Mouse (Mus musculus) right cerebral cortex, postnatal 36 days (tissue): ENCODE data around the gene Lrrc31.
"Not testable (repeated sequence)": the region's sequence is repeated elsewhere in the genome, so short reads cannot be mapped to it uniquely, and the experiment has no call there.

Experiments used
- DNase-seq, 2 experiments: peaks; one replicate each; pipeline ENCODE4 v3.0.0; 2022; ENCODE audit warnings: low spot score in 2 of 2, mixed read lengths in 1 of 2

Lrrc31 gene

DNA sequence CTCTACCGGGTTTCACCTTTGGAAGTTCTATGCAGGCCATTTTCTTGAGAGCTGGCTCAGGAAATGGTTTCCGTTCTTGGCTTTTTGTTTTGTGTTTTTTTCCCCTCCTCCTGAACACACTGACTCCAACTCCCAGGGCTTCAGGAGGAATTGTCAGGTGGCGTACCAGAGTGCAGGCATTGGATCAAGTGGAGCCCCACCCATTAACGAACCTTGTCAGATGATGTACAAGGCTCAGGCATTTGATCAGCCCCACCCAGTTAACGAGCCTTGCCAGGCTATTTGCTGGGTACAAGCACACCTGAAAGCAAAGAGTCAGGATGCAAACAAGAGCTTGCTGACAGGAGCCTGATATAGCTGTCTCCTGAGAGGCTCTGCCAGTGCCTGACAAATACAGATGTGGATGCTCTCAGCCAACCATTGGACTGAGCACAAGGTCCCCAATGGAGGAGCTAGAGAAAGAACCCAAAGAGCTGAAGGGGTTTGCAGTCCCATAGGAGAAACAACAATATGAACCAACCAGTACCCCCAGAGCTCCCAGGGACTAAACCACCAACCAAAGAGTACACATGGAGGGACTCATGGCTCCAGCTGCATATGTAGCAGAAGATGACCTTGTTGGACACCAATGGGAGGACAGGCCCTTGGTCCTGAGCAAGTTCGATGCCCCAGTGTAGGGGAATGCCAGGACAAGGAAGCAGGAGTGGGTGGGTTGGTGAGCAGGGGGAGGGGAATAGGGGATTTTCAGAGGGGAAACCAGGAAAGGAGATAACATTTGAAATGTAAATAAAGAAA, at the start of gene Lrrc31:
Lrrc31 (minus strand) TSS at position 133 of the 795 bp plus-strand sequence.
- not testable (repeated sequence) for DNase-seq

DNA sequence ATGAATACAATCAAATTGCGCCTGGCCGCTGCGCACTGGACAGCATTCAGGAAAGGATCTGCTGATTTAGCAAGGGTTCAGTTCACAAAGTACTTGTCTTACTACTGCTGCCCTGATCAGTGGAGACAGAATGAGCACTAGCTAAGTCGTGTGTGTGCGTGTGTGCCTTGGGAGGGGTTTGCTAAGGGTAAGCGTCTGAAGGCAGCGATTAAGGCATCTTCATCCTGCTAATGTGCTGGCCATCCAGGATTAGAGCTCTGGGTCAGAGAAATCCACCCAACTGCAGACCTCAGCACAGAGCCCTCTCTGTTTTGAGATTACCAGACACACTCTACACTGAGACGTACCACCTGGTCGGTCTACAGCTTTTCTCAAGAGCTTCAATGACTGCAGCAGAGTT, 48.7 kb upstream of the Lrrc31 start:
- no peak for DNase-seq

GRCm38 (mm10) chr3:30746006-30746405, 46.4 kb upstream of the Lrrc31 start, which contains the start of gene Samd7:
Gene Samd7, plus strand, starts transcription at chr3:30746293.
- no peak for DNase-seq

- no peak for DNase-seq
Observed at GRCm38 (mm10) chr3:30742891-30743290, 43.2 kb upstream of the Lrrc31 start.

DNA sequence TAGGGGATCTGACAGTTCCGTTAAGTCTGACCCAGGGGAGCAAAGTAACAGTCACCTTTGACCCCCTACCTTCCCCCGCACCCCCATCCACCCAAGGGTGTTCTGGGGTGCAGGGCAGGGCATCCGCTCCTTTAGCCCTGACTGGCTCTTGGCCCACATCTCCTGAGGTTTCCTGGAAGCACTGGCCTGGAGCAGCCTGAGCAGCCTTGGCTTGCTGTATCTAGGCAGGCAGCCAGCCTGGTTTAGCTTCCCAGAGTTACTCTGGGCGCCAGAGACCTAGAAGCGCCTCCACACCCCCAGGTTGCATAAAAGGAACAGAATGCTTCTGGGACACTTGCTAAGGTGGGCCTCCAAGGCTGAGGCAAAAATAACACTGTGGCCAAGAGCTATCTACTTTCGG, 41.7 kb upstream of the Lrrc31 start:
- peak in 1 of 2 experiments; percentile 43 for DNase-seq

DNA sequence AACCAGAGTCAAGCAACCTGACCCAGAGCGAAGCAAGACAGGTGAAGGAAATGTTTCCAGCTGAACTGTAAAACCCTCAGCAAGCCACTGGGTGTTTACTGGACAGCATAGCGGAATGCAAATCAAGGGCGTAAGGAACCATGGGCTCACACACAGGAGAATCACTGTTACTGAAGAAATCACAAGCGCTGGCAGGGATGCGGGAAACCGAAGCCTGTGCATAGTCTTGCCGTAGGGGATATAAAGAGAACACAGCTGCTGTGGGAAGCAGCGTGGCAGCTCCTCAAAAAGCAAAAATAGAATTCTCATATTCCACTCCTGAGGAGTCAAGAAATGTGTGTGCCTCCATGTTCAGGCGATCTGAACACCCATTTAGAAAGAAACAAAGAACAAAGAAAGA, 37.2 kb upstream of the Lrrc31 start:
- peak; percentile 23 to 64 for DNase-seq

DNA sequence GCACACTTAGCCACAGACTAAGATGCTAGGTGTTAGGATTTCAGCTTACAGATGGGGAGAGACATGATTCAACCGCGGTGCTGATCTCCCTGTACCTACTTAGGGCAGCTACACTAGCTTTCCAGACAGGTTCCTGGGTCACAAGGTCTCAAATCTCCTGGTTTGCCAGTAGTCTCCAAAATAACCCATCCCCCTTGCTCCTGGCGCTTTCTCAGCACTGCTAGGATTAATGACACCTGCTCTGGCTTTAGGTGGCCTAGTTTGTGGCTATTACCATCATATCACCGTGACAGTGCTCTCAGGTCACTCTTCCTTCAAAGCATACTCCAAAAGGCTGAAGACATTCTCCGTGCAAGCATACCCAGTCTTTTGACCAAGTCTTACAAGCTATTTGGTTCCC, 29.4 kb upstream of the Lrrc31 start:
- DNase-seq: no peak

GRCm38 (mm10) chr3:30727209-30727608, 27.6 kb upstream of the Lrrc31 start:
- DNase-seq: no peak

DNA sequence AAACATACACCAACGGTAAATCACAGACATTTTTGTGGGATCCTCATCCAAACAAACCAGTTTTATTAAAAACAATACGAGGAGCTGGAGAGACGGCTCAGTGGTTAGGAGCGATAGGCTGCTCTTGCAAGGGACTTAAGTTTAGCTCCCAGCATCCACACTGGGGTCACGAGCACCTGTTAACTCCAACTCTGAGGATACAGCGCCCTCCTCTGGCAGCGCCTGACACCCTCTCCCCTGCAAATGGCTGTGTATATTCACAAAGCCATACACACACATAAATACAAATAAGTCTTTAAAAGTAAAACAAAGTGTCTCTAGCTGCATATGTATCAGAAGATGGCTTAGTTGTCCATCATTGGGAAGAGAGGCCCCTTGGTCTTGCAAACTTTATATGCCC, 25.9 kb upstream of the Lrrc31 start:
- DNase-seq: no peak

GRCm38 (mm10) chr3:30724848-30725465, 25.3 kb upstream of the Lrrc31 start:
- DNase-seq: no peak

DNA sequence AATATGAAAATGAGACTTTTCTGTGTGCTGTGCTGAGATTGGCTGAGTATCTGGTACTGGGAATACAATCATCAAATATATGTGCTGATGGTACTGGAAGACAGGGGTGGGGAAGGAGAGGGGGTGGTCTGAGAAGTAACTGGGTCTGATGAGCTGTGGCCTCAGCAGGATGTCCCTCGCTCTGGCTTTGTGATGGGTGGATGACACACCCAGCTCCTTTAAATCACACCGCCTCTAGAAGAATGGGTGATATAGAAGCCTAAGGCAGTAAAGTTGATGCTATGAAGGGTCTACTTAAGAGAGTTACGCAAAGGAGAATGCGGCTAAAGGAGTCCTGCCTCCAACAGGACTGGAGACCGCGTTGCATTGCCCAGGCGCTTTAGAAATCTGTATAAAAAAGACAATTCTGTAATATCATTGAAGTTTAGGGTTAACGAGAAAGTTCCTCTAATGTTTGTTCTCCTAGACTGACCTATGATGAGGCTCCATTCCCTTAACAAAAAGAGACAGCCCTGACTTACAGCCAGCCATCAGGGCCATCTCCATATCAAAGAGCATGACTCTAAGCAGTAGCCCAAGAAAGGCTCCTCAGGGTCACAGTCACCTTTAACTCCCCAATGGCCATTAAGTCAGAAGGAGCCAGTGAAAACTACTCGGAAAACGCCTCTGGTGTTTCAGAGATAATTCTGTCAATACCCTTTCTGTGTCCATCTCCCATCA, 24.6 kb upstream of the Lrrc31 start:
- DNase-seq: no peak

DNA sequence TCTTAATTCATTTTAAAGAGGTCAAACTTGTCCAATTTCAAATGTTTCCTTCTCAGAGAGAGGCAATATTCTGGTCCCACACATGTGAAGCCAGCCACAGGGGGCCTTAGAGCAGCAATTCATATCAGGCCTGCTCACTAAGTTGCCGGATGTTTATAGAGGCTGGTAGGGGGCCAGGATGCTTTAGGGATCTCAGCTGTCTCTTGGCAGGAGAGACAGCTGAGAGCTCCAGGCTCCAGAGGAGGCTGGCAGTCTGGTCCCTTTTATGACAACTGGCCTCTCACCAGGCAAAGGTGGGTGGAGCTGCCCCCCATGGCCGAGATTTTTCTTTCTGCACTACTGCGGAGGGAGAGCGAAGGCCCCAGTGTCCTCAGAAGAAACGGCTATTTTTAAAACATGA, 23.5 kb upstream of the Lrrc31 start:
- no peak for DNase-seq

DNA sequence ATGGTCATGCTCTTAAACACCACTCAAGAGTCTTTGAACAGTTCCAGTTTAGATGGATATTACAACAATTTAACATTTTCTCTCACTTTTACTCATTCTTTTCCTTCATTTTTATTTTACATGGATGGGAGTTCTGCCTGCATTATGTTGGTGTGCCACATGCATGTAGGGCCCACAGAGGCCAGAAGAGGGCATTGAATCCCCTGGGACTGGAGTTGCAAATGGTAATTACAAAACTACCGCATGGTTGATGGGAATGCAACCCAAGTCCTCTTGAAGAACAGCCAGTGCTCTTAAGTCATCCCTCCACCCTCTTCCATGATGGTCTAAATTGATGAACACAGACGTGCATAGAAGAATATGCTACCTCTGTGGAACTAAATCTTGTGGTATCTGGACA, 22.8 kb upstream of the Lrrc31 start:
- no peak for DNase-seq

DNA sequence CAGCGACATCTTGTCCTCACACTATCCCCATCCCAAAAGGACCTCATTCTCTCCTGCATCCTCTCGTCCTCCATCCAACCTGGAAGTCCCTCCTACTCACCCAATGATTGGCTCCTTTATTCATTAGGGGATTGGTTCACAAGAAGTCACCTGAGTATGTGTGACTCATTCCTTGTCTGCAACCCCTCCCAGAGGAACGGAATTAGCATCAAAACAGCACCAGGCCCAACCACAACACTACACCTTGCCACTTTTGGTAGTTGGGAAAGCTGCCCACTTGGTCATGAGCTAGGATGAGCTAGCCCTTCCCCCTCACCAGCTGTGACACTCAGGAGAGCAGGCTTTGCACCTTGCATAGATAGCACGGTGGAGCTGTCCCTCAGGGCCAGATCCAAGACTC, 22.4 kb upstream of the Lrrc31 start:
- DNase-seq: no peak

GRCm38 (mm10) chr3:30718649-30719048, 19.0 kb upstream of the Lrrc31 start:
- DNase-seq: no peak

DNA sequence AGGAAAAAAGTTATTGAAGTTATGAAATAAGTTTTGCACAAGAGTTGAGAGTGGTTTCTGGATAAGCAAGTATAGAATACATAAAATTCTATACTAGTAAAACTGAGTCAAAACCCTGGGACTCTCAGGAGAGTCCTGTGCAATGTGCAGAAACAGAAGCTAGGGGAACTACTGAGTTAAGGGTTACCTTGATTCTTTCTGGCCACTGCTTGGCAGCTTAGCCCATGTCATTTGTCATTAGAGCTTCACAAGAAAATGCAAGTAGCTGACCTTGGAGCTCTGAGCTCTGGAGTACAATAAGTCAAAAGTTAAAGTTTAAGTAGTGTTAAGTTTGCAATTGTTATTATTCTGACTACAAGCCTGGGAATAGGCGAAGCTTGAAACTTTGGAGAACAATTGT, 13.7 kb upstream of the Lrrc31 start:
- DNase-seq: no peak

DNA sequence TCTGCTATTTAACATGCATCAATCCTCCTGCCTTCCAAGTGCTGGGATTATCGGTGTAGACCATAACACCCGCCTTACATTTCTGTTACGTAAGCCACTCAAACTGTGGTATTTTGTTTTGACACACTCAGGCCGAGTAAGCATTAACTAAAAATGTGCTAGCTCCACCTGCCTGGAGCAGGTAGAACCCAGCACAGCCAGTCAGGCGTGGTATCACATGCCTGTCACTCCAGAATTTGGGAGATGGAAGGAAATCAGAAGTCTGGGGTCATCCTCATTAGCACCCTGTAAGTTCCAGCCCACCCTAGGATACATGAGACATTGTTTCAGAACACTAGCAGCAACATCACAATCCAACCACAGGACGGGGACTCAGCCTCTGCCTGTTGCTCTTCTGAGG, 10.5 kb upstream of the Lrrc31 start:
- DNase-seq: no peak

GRCm38 (mm10) chr3:30706614-30707276, 7.1 kb upstream of the Lrrc31 start:
- no peak for DNase-seq

DNA sequence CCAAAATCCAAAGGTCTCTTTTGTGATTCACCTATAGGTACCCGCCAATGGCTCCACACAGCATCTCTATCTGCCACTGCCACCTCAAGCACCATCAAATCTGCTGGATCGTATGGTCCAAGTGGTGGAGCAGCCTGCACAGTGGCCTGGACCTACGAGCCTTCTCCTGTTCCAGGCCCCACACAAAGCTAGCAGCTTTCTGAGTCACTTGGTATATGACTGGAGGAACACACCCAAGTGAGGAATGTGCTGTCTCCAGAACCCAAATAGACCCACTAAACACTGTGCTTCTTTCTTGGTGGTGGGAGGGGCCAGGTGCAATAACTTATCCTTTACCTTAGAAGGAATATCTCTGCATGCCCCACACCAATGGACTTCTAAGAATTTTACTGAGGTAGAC, 6.3 kb upstream of the Lrrc31 start:
- DNase-seq: no peak

DNA sequence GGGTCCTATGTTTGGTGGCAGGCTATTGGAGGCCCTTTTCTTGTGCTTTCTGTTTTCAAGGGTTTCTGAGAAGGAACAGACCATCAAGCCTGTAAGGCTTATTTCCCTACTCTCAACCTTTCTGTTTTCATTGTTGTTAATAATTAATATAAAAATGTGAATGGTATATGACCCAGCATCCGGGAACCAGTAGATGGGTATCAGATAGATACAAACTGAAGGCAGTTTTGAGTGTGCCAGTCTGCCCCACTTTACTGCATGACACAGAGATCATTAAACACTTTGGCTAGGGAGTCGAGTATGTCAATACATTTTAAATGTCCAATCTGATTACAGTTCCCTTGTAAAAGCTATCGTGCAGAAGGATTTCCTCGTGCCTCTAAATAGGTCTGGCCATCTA, 1.8 kb downstream of the Lrrc31 start:
- DNase-seq: no peak

DNA sequence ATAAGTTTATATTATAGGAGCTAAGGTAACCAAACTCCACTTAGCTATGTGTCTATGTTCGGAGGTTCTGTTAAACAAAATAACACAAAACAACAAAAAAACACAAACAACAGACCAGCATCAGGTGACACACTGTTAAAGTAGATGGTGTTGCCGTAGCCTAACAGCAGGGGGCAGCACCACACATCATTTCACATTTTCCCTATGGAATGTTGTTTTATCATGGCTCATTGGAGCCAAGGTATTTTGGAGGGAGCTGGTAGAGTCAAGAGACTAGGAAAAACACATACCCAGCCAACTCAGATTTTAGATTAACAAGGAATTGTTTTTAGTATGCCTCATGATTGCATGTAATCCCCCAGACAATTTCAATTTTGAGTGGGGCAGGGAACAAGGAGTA, 3.3 kb downstream of the Lrrc31 start:
- DNase-seq: peak; percentile 18 to 37

DNA sequence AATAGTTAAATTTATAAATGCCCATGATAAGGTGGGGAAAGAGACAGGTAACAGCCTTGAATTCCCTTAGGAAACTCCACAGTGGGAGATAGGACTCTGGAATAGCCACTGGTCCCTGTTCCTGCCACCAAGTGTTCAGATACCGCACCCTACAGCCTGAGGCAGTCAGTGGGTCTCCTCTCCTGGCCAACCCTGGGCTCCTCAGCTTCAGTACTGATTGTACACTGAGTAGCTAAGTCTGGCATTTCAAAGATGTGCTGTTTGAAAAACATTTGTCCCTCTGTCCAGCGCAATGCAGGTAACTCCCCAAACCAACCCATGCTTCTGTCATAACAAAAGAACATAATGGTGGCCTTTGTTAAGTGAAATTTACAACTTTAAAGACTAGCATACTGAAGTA, 4.0 kb downstream of the Lrrc31 start:
- DNase-seq: no peak
